Mouse (Mus musculus) granulocyte monocyte progenitor cell, adult 5-6 weeks (primary cell): ENCODE data around the gene Gm5169. TPM values are rescaled to one million over a fixed set of nuclear protein-coding genes. Genes with fewer than 3 reads are reported as not detected.
"Not testable (repeated sequence)": the region's sequence is repeated elsewhere in the genome, so short reads cannot be mapped to it uniquely, and the experiment has no call there.

Experiments used
- ATAC-seq: replicated peaks from 2 replicates; pipeline ENCODE4 v1.8.0; 2016; ENCODE audit warnings: mild to moderate bottlenecking, moderate TSS enrichment, inconsistent platforms; ENCODE audit not compliant: poor library complexity, severe bottlenecking
- total RNA-seq, 2 experiments: library from RNA; stranded (forward) in 1 of 2; stranded (reverse) in 1 of 2; fragments of 200-712, 200-1000 nt in 1 of 2; fragments of >200 nt in 1 of 2; fragmentation: Nextera tagmentation in 1 of 2; gene quantifications; 2 replicates each; pipeline ENCODE4 v1.2.3; 2014 to 2017

The Gm5169 gene
- total RNA-seq (2014; fragmentation: Nextera tagmentation) (not detected in 2 replicates), total RNA-seq (2017) (not detected in 2 replicates)

DNA sequence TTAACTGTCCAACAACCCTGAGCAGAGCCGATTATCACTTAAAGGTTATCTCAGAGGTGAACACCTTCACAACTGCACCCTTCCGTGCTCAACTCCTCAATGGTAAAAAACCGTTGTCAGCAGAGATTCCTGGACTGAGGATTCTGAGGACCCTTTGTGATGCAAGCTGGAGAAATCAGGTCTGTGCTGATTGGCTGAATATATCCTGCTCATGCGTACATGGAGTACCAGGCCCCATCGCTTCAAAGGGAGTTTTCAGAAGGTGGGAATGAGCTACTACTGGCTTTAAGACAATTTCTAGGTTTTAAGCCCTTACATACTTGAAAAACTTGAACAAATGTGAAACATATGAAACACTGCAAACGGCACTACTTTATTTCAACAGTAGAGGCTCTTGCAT is at the start of gene Gm5169:
Gm5169 (minus strand) TSS at position 101 of the 400 bp plus-strand sequence.
- not testable (repeated sequence) for ATAC-seq

DNA sequence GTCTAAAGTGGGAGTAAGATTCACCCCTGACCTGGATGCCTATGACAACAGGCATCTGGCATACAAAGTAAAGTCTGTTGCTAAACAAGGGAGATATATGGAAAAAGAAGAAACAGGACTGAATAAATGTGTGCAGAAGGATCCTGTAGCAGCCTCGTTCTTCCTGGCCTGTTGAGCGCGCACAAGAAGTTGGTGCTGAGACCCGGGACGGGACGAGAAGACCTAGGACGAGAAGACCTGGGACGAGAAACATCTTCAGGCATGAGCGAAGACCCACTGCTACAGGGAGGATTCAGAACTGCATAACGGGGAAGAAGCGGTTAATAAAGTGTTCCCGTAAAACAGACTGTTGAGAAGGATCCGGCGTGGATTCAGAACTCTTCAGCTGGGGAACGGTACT is 46.2 kb upstream of the Gm5169 start:
- not testable (repeated sequence) for ATAC-seq
